Mouse (Mus musculus) small intestine, adult 2 months (tissue): ENCODE results near the gene Tln2. TPM values are rescaled to one million over a fixed set of nuclear protein-coding genes. Genes with fewer than 3 reads are reported as not detected.

ENCODE experiments used
- H3K27ac ChIP-seq: fragments of 200-500 bp; 2 replicates; pipeline ENCODE4 v1.5.1; 2012; ENCODE audit warnings: low read depth, low read length, control low read depth, inconsistent platforms; ENCODE audit not compliant: insufficient read depth
- H3K27me3 ChIP-seq: fragments of 200-500 bp; 2 replicates; pipeline ENCODE4 v1.6.1; 2012; ENCODE audit warnings: mild to moderate bottlenecking, moderate library complexity, low read length, inconsistent platforms; ENCODE audit not compliant: control insufficient read depth, insufficient read depth
- H3K36me3 ChIP-seq: fragments of 200-500 bp; 2 replicates; pipeline ENCODE4 v1.6.1; 2012; ENCODE audit warnings: mild to moderate bottlenecking, low read length, control low read depth, inconsistent platforms; ENCODE audit not compliant: control insufficient read depth, insufficient read depth
- H3K4me1 ChIP-seq: fragments of 200-500 bp; 2 replicates; pipeline ENCODE4 v1.6.1; 2012; ENCODE audit warnings: low read length, inconsistent platforms, mixed read lengths; ENCODE audit not compliant: control insufficient read depth, insufficient read depth, insufficient read length
- H3K4me3 ChIP-seq: fragments of 200-500 bp; 2 replicates; pipeline ENCODE4 v1.5.1; 2012; ENCODE audit warnings: low read depth, mild to moderate bottlenecking, control low read depth, inconsistent platforms, low read length, moderate library complexity
- CTCF ChIP-seq: fragments of 200-500 bp; IDR thresholded peaks from 2 replicates; pipeline ENCODE4 v1.5.1; 2012; ENCODE audit warnings: low read depth, mild to moderate bottlenecking, control low read depth, inconsistent platforms, low read length, moderate library complexity, mixed read lengths; ENCODE audit not compliant: insufficient replicate concordance, insufficient read length; ENCODE audit errors: extremely low read depth
- POLR2A ChIP-seq: fragments of 200-500 bp; IDR thresholded peaks from 2 replicates; pipeline ENCODE4 v1.6.1; 2012; ENCODE audit warnings: low read depth, mild to moderate bottlenecking, control low read depth, inconsistent platforms, low read length, moderate library complexity
- WGBS: fragments of 180-500 bp; shearing (Covaris S2); methylation state at CpG from one replicate; pipeline ENCODE4 v1.1.7; 2018; 5-methylcytosine and 5-hydroxymethylcytosine counted together
- polyA plus RNA-seq: library from polyadenylated mRNA; depleted of rRNA; stranded (reverse); fragments of >200 nt; gene quantifications from 2 replicates; pipeline ENCODE4 v1.2.3, GENCODE M21; 2012

The Tln2 gene
- polyA plus RNA-seq, 1 experiment: 4.8 TPM

GRCm38 (mm10) chr9:67532631-67533030, 26.9 kb downstream of the Tln2 start:
- WGBS: 39% methylated on average over 1 of the region's 1 CpGs
- no peak for TF ChIP-seq CTCF
- TF ChIP-seq POLR2A: no peak
- Histone ChIP-seq H3K4me1 (no peaks in the 10 kb centered on the region), H3K27ac (no peak overlapping the region), H3K36me3 (no peaks in the 10 kb centered on the region), H3K4me3 (no peak overlapping the region), H3K27me3 (no peaks in the 10 kb centered on the region)

- no peaks in the 10 kb centered on the region for H3K4me1 ChIP-seq
- 85% methylated on average over 5 of the region's 5 CpGs for WGBS
- H3K27me3 ChIP-seq: no peaks in the 10 kb centered on the region
- no peak overlapping the region for H3K27ac ChIP-seq
- TF ChIP-seq CTCF (no peak), POLR2A (no peak)
- H3K36me3 ChIP-seq: no peaks in the 10 kb centered on the region
- H3K4me3 ChIP-seq: no peak overlapping the region
These were observed 29.9 kb downstream of the Tln2 start for GRCm38 (mm10) chr9:67529600-67529999.

- H3K36me3 ChIP-seq: no peaks in the 10 kb centered on the region
- 92% methylated on average over 2 of the region's 2 CpGs for WGBS
These were observed 31.8 kb downstream of the Tln2 start for GRCm38 (mm10) chr9:67527726-67528125.

GRCm38 (mm10) chr9:67521736-67522135, 37.8 kb downstream of the Tln2 start:
- no peaks in the 10 kb centered on the region for H3K27me3 ChIP-seq
- H3K36me3 ChIP-seq: no peaks in the 10 kb centered on the region
- no peak overlapping the region for H3K27ac ChIP-seq
- no peak overlapping the region for H3K4me3 ChIP-seq
- no peaks in the 10 kb centered on the region for H3K4me1 ChIP-seq
- WGBS: 73% methylated on average over 4 of the region's 4 CpGs
- no peak for TF ChIP-seq POLR2A
- no peak for TF ChIP-seq CTCF

More at GRCm38 (mm10) chr9:67527726-67528125, 31.8 kb downstream of the Tln2 start:
- no peak for TF ChIP-seq POLR2A
- TF ChIP-seq CTCF: no peak
- H3K27ac ChIP-seq: no peak overlapping the region
- H3K27me3 ChIP-seq: no peaks in the 10 kb centered on the region
- H3K4me3 ChIP-seq: no peak overlapping the region
- no peaks in the 10 kb centered on the region for H3K4me1 ChIP-seq

GRCm38 (mm10) chr9:67509510-67509909, 50.0 kb downstream of the Tln2 start:
- Histone ChIP-seq H3K4me3 (no peak overlapping the region), H3K27ac (no peak overlapping the region), H3K4me1 (no peaks in the 10 kb centered on the region; the same call in 1 of the 2 replicates), H3K27me3 (no peaks in the 10 kb centered on the region), H3K36me3 (no peaks in the 10 kb centered on the region)
- 45% methylated on average over 3 of the region's 3 CpGs for WGBS
- TF ChIP-seq CTCF: no peak
- TF ChIP-seq POLR2A: no peak

- WGBS: 25% methylated on average over 8 of the region's 8 CpGs
- H3K27ac ChIP-seq: no peak overlapping the region
- TF ChIP-seq CTCF (no peak), POLR2A (no peak)
These were observed 54.7 kb downstream of the Tln2 start for GRCm38 (mm10) chr9:67504669-67505260.

GRCm38 (mm10) chr9:67501801-67502200, 57.7 kb downstream of the Tln2 start:
- 81% methylated on average over 1 of the region's 1 CpGs for WGBS
- no peak overlapping the region for H3K4me3 ChIP-seq
- H3K36me3 ChIP-seq: no peaks in the 10 kb centered on the region
- H3K27me3 ChIP-seq: no peaks in the 10 kb centered on the region
- TF ChIP-seq POLR2A: no peak
- H3K4me1 ChIP-seq: peaks cover 4% of the 10 kb centered on the region; the same call in 1 of the 2 replicates
- no peak overlapping the region for H3K27ac ChIP-seq

More at GRCm38 (mm10) chr9:67504669-67505260, 54.7 kb downstream of the Tln2 start:
- H3K27me3 ChIP-seq: no peaks in the 10 kb centered on the region
- H3K4me1 ChIP-seq: no peaks in the 10 kb centered on the region; the same call in 1 of the 2 replicates
- H3K4me3 ChIP-seq: no peak overlapping the region
- no peaks in the 10 kb centered on the region for H3K36me3 ChIP-seq

- Histone ChIP-seq H3K27me3 (no peaks in the 10 kb centered on the region), H3K36me3 (no peaks in the 10 kb centered on the region), H3K27ac (no peak overlapping the region), H3K4me3 (no peak overlapping the region), H3K4me1 (peaks cover 4% of the 10 kb centered on the region; the same call in 1 of the 2 replicates)
- TF ChIP-seq POLR2A: no peak
- no peak for TF ChIP-seq CTCF
- WGBS: 14% methylated on average over 2 of the region's 2 CpGs
These were observed 63.1 kb downstream of the Tln2 start for GRCm38 (mm10) chr9:67496368-67496767.
